Mouse (Mus musculus): Measurements from ENCODE around the gene Lgals12.

The Lgals12 gene

DNA sequence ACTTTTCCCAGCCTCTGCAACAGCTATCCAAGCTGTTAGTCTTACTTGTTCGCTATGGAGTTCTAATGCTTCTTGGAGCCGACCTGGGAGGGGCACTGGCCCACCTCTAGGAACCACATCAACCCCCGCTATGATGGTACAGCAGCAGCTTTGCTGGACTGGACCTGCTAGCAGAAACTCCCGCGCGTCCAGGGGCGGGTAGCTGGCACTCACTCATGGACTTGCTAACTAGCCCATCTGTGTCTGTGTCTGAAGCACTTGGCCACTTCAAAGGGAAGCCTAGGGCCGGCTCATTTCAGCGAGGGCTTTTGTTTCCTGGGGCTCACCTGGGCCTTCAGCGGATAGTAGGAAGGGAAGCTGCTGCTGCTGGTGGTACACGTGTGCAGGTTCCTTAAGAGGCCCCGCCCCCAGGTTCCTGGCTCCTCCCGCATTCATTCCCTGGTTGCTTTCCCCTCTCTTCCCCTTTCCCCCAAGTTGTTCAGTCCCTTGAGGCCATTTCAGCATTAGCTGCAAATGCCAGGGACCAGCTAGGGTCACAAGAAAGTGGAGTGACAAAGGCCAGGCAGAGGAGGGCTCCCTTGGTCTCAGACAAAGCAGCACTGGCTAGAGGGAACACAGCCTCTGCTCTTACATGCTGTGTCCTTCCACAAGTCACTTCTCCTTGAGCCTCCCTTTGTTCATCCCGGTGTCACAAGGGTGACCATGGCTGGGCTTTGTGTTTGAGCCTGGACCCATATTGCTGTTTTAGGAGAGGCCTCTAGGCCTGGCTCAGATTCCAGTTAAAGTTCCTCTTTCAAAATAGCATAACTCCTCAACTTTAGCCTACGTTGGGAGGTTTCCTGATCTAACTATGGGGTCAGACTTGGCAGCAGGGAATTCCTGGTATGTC is at the start of gene Lgals12:
TSS of gene Lgals12 (minus strand) at position 393 of the 889 bp plus-strand sequence.
- DNase-seq (ENCODE audit: extremely low spot score), result no peak

DNA sequence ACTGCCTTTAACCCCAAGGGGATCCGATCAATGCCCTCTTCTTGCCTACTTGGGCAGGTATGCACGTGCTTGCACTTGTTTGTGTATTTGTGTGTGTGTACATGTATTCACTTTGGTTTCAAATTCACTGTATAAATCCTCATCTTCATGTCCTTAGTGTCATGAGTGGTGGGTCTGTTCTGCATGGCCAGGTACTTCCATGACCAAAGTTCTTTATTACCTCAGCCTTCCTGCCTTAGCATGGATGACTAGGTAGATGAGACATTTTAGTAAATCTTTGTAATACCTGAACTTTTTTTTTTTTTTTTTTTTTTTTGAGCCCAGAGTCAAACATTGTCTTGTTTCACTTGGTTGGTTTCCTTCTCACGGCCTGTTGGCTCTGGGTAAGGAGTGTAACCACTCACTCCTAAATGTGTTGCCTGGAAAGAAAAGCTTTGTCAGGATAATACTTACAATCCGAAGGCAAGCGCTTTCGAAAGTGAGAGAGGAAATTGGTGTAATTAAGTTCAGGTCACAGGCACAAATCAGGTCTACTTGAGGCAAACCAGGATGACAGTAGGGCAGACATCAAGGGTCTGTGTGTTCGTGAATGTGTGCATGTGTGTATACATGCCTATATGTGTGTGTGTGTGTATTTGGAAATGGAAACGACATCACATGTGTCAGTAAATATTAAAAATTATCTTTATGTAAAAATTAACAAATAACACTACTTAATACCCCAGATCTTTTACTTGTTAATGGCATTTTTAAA is 42.1 kb upstream of the Lgals12 start:
- DNase-seq (ENCODE audit: extremely low spot score), result no peak

DNA sequence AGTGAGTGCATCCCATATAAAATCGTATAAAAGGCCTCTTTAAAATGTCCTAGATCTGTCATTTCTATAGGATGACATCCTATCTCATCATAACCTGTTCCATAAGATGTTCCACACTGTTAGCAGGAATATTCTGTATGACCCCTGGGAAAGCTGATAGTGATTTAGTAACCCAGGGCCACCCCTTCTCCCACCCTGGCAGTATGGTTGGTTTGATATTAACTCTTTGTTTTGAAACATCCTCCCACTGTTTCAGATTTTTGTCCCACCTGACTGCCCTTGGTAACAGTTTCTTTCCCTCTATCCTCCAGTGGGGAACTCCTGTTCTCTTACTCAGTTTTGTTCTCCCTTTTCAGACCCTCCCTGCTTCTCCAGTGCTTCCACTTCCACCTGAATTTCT is 26.8 kb upstream of the Lgals12 start:
- DNase-seq (ENCODE audit: extremely low spot score), result no peak

DNA sequence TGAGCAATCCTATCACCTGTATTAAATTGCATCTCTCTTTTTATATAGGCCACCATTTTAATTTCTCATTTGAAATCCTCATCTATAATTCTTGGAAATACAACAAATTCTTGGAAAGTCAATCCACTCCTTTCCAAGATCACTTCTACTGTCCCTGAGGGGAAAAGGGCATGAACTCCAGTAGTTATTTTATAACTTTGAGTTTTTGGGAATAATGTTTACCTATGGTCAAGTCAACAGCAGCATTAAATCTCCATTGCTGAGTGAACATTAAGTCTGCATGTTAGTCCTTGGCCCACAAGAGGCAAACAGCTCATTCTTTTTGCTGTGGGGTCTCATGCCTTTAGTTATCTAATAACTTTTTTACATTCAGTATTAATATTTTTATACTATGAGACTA is 26.0 kb upstream of the Lgals12 start:
- no peak for DNase-seq (ENCODE audit: extremely low spot score)

DNA sequence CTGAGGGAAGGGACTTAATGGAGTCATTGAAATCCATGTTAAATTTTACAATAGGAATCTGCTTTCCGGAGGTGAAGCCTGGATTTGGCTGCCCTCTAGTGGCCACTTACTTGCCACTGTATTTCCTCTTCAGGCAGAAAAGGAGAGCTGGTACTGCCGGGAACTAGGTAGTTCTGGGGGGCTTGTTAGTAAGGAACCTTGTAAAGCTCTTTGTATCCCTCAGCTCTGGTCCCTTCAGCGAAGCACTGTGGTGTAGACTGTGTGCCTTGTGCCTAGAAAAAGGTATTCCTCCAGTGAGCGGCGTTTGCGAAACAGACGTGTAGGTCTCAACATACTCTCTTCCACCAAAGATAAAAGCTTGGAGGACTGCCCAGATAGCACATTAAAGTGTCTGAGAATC is 10.7 kb upstream of the Lgals12 start:
- peak; percentile 69 for DNase-seq (ENCODE audit: extremely low spot score)

DNA sequence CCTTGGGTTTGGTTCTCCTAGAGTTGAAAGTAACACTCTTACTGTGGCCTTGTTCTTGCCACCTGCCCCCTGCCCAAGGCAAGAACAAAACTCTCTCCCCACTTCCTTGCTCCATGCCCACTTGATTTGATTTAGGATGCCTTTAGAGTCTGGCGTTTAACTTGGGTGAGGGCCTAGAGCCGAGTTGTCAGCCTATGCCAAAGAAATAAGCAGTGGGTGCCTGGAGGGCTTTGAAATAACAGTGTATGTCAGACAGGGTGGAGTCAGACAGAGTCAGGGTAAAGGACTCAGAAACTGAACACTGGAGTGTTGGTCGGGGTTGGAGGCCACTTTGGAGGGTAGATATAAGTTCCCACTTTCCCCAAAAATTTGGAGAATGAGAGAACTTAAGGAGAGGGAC is 10.1 kb upstream of the Lgals12 start:
- DNase-seq (ENCODE audit: extremely low spot score), result no peak

DNA sequence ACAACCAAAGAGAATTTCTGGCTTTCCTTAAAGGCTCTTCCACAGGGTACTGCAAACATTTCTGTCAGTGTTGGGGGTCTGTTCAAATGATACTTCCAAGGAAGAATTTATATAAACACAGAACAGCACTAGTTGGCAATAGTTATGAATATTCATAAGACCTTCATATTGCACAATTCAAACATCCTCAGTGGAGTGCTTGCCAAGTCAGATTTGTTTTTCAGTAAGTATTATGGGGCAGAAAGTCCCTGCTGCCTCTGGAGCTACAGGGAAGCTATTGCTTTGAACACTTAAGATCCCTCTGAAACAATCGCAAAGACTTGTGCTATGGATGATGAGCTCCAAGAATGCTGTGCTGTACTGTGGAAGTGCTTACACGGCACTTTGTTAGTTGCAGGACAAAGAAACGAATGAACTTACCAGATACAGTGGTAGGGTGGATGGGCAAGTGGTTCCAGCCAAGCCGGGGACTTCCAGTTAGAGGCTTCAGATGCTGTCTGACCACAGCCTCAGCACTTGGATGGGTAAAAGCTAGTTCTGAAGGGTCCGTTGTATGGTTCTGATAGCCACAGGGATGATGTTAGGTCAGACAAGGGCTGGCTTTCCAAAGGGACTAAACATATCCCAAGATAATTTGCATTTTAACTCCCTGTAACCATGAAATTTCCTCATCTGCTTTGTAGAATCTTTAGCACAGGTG is 9.4 kb upstream of the Lgals12 start:
- no peak for DNase-seq (ENCODE audit: extremely low spot score)

DNA sequence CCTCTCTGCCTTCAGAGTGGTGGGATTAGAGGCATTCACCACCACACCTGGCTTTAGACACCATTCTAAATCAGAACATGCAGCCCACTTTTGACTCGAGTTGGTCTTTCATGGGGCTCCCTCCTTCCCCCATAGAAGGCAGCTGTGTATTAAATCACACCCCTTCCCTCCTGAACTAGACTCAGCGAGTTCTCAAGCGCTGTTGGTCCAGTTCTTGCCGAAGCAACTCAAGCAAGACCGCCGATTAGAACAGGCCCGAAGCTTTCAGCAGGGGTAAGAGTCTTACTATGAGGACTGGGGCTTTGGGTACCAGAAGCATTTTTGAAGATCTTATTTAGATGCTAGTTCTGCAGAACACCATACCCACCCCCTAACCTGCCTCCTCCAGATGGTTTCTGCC is 6.2 kb upstream of the Lgals12 start:
- DNase-seq (ENCODE audit: extremely low spot score), result no peak

DNA sequence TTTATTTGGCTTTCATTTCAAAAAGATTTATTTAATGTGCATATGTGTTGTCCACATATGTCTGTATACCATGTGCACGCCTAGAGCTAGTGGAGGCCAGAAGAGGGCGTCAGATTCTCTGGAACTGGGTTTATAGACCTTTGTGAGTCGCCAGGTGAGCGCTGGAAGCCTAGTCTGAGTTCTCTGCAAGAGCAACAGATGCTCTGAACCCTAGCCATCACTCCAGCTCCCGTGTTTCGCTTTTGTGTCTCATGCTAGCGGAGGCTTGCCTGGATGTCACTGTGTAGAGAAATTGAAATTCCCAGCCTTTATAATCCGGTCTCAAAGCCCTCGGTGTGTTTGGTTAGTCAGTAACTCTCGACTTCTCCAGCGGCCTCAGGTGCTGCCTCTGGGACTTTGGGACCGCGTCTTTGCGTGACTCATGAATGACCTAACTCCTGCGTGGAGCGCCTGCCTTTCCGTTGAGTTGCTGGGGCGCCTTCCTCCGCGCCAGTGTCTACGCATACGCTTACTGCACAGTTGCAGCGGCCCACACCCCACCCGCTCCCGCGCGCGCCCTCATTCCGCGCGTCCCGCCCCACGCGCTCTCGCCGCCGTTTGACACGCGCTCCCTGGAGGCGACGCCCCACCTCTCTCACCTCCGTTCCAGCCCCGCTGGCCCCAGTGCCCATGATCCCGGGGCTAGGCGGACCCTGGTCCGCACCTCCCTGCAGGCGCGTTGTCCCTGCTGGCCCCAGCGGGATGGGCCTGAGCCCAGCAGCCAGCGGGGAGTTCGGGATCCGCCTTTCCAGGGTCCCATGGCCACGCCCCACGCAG is 5.2 kb upstream of the Lgals12 start, which contains the start of gene Hrasls5:
TSS of gene Hrasls5 (plus strand) at position 600 of the 816 bp plus-strand sequence.
- DNase-seq (ENCODE audit: extremely low spot score), result peak; percentile 34

DNA sequence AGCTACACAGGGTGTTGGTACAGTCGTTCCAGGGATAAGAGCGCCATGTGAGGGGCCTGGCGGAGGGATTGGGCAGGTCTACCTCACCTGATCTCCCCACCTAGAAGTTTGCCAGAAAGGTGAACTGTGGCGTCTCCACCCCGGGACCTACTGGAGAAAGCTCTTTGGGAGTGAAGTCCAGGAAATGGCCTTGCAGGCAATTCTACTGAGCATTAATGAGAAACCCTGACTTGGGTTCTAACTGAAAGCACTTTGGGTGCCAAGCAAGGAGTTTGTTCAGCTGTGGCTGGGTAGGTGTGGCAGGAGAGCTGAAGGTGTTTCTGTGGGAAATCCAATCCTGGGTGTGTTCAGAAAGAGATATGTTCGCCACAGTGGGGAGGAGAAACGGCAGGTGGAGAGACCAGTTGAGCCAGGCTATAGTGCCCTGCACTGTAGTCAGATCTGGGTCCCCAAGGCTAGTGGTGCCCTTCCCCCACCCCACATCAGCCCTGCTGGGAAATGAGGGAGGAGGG is 753 bp upstream of the Lgals12 start:
- no peak for DNase-seq (ENCODE audit: extremely low spot score)

DNA sequence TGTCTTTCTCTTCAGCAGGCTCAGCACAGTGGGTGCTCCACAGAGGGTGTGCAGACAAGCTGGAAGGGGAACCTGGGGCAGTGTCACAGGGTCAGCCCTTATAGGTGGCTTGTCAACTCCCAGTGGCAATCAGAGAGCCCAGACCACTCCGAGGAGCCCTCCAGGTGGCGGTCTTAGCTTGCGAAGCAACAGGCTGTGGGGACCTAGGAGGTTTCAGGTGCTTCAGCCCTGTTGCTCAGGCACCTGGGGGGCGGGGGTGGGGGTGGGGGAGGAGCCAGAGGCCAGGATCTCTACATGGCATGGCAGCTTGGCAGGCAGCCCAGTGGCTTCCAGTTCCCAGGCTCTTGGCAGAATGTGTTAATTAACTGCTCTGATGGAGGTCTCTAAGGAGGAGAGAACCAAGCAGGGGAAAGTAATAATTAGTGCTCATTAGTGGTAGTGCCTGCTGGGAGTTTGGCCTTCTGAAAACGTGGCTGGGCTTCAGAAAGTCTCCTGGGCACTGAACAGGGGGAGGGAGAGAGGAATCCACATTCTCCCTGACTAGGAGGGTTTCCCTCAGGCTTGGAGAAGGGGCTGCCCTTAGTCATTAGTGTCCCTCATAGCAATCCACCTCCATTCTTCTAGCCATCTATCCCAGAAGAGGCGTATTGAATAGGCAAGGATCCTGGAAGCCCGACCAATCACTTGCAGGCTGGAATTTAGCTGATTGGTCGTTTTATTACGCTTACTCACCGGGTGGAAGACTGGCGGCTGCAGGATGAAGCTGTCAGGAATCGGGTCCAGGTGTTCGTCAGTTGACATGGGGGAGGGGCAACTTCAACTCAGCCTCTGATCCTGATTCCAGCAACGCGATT is 836 bp downstream of the Lgals12 start:
- peak; percentile 22 for DNase-seq (ENCODE audit: extremely low spot score)

DNA sequence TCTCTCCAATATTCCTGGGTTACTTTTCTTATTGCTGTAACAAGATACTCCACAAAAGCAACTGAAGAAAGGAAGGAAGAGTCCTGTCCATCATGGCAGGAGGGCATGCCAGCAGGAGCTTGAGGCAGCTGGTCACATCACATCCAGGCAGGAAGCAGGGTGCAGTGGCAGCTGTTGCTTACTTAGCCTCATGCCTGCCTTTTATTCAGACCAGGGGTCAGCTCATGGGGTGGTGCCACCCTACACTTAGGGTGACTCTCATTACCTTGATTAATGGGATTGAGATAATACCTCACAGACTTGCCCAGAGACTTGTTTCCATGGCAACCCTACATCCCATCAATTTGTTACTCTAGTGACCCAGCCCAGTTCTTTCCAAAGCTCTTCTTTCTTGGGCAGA is 2.0 kb downstream of the Lgals12 start:
- no peak for DNase-seq (ENCODE audit: extremely low spot score)

DNA sequence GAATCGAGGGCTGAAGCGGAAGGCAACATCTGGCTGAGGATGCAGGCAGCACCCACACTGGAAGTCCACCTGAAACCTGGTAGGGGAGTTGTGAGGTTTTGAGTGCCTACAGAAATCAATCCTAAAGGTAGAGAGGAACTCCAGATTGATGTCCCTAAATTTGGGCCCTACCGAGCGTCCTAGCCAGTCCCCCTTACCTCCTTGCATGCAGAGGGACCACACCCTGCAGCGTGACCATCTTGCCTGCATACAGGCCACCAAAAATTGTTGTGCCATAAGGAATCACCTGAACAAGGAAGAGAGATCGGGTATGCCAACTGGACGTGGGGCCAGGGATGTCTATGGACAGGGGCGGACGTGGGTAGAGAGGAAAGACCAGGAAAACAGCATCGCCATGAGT is 2.9 kb downstream of the Lgals12 start:
- no peak for DNase-seq (ENCODE audit: extremely low spot score)

DNA sequence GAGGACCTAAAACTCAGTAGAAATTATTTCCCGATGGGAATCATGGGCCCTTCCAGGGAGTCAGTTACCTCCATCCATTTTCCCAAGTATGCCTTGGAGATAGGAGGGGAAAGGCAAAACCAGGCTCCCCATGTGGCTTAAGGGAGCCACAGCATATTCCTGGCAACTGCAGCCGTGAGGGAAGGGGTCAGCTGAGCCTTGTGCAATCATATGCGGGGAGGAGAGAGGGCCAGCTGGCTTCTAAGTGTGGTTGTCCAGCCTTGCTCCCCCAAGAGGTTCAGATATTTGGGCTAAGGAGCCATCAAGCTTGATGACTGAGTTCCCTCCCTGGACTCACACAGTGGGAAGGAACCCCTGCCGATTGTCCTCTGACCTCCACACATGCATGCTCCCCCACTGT is 5.4 kb downstream of the Lgals12 start:
- no peak for DNase-seq (ENCODE audit: extremely low spot score)

DNA sequence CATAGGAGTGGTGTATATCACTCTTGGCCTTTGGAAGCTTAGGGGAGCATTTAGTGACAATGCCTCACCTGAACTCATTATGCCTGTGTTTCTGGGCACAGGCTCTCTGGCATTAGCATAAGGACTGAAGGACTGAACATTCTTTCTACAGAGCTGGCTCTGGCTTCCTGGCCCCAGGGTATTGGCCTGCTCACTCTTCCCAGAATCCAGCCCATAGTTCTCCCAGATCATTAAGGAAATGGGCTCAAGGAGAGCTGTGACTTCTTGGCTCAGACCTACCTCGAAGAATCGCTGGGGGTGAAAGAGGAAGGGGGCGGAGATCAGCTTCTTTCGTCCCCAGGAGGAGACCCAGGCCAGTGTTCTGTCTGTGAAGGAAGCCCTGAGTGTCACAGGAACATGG is 8.5 kb downstream of the Lgals12 start:
- no peak for DNase-seq (ENCODE audit: extremely low spot score)

DNA sequence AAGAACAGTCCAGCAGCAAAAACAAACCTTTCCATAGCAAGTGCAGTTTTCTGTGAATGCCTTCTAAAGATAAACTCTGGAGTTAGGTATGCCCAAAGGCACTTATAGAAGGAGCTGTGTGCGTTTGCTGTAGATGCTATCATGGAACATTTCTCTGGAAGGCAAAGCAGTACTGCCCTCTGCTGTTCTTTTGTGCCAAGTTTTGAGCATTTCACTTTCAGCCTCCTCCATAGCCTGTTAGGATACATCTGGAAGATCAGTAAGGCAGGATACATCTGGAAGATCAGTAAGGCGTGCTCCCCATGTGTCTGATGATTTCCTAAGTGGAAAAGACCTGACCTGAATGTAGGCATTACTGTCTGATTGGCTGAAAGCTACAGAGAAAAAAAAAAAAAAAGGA is 11.5 kb downstream of the Lgals12 start:
- peak; percentile 33 for DNase-seq (ENCODE audit: extremely low spot score)

DNA sequence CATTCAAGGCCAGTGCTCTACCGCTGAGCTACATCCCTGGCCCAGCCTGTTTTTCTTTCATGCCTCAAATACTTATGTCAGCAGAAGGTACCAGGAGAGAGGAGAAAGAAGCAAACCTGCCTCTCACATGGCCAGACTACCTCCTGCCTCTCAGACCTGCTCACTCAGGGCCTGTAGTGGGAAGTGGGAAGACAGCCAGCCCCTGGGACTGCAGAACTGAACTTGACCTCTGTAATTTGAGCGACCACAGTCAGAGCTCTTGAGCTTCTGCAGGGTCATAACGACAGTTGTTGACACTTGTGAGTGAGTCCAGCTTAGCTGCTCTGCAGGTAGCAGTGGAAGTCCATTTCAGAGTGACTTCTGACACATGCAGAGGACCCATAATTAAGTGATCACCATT is 15.0 kb downstream of the Lgals12 start:
- no peak for DNase-seq (ENCODE audit: extremely low spot score)

DNA sequence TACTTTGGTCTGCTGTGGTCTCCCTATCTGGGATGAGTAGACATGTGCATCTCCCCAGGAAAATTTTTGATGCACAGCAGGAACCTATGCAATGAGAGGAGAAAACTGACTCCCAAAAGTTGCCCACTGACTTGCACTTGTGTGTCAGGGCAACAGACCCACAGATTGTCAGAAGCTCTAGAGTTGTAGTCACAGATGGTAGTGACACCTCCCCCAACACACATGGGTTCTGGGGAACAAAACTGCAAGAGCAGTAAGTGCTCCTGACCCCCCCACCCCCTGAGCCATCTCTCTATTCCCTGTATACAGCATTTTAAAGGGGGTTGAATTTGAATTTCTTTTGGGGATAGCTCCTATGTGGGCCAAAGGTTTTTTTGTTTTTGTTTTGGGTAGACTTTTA is 16.2 kb downstream of the Lgals12 start:
- no peak for DNase-seq (ENCODE audit: extremely low spot score)

DNA sequence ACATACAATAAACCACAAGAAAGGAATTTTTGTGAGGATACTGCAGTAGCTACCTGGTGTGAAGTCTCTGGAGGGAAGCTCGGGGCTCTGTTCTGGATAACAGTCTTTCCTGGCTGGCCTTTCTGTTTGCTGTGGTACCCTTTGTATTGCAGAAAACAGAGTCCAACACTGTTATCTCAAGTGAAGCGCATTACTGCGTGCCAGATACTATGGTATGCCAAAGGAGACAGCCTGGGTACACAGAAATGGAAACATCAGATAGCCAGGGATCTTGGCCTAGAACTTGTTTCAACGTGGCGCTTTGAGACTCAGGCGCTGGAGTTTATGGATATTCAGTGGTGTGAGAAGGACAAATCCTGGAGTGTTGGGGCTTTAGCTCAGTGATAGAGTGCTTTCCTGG is 21.2 kb downstream of the Lgals12 start:
- DNase-seq (ENCODE audit: extremely low spot score), result no peak

DNA sequence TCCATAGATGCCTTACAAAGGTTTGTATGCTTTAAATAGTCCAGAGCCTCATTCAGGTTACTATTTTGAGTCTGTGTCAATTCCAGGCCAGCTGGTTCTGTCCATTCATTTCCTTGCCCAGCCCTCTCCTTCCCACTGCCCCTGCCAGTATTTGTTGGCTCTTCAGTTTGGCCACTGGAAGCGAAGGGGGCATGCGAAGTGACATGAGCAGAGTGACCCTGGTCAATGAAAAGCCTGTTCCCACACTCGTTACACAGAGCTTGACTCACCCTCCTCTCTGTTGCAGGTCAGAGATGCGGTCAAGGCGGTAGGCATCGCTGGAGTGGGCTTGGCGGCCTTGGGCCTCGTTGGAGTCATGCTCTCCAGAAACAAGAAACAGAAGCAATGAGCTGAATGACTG is 21.7 kb downstream of the Lgals12 start:
- no peak for DNase-seq (ENCODE audit: extremely low spot score)

All from embryo, embryonic 9.5 days (tissue).